Mouse (Mus musculus): ENCODE measurements around the gene Ccs.
A peak's percentile ranks its signal among the peaks of the same experiment; 100 is the strongest.
"Not testable (repeated sequence)": the region's sequence is repeated elsewhere in the genome, so short reads cannot be mapped to it uniquely, and the experiment has no call there.

The Ccs gene

DNA sequence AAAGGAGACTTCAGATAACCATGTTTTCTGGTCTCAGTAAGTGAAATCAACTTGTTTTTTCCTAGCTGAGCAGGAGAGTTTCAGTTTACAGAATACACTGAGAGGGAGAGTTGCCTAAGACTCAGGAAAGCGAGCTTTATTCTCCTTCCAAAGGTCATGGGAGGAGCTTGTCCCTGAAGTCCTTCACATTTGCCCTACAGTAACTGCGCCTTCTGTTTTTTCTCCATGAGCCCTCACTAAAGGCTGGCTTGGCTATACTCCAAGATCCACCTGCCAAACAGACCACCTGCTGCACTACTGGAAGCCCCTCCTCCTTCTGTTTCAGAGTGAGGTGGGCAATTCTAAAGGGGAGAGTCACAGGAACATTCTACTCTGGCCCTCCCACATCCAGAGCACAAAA is 3.0 kb downstream of the Ccs start:
- no peak for DNase-seq (ENCODE audit: low spot score)

- no peak for DNase-seq (ENCODE audit: low spot score)
Observed at GRCm38 (mm10) chr19:4833977-4834376, 5.2 kb downstream of the Ccs start.

GRCm38 (mm10) chr19:4829156-4829555 is 10.0 kb downstream of the Ccs start:
- no peak for DNase-seq (ENCODE audit: low spot score)

DNA sequence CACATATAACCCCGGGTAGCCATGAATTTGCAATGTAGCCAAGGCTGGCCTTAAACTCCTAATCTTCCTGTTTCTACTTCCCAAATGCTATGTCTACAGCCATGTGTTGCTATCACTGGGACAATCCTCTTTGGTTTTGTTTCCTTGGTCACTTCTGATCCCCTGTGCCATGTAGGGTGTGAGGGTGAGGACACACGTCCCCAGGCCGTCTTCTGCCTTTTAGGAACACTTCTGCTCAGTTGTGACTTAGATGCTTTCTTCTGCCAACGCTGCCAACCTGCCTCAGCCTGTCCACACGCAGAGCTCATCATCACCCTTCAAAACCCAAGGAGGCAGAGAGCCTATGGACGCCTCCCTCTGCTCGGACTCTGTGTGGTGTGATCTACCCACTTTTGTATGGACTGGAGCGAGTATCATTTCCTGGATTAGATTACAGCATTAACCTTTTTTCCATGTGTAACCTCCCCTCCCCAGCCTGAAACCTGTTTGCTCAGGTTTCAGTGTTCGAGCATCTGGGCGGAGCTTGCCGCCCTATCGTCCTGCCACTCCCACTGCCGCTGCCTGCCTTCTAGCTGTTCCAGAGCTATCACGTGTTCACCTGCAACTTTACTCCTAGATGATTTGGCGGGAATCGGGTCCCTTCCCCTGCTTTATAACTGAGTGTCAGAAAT is 10.6 kb downstream of the Ccs start:
- DNase-seq (ENCODE audit: low spot score): no peak

DNA sequence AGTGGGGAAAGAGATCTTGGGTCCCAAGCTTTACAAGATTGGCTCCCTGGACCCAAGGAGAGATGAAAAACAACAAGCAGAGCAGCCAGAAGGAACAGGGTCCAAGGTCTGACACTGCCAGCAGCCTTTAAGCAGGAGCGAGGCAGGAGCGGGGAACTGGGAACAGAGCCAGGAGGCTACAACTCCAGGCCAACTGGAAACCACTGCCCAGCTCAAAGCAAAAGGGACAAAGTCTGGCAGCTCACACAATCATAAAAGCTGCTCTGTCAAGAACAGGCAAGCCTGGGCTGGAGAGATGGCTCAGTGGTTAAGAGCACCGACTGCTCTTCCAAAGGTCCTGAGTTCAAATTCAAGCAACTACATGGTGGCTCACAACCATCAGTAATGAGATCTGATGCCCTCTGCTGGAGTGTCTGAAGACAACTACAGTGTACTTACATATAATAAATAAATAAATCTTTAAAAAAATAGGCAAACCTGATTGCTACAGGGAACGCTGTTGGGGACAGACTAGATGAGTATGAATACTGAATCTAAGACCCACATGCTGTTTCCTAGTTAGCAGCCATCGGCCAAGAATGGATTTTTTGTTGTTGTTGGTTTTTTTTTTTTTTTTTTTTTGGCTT is 18.3 kb downstream of the Ccs start:
- DNase-seq (ENCODE audit: low spot score): peak; percentile 43

DNA sequence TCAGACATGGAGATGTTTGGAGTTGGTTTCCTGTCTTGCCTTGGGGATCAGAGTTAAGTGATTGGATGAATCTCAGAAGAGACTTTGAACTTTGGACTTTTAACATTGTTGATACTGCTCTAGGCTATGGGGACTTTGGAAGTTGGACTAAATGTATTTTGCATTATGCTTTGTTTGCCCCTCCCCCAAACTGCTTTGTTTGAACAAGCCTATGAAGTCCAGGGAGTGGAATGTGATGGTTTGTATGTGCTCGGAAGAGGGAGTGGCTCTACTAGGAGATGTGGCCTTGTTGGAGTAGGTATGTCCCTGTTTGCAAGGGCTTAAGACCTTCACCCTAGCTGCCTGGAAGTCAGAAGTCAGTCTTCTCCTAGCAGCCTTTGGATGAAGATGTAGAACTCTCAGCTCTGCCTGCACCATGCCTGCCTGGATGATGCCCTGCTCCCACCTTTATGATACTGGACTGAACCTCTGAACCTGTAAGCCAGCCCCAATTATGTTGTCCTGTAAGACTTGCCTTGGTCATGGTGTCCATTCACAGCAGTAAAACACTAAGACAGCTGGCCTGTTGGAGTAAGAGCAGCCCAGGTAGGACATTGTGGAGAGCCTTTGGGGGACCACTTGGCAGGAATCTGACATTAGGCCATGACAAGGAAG is 21.8 kb downstream of the Ccs start:
- no peak for DNase-seq (ENCODE audit: low spot score)

GRCm38 (mm10) chr19:4813015-4813414 is 26.1 kb downstream of the Ccs start:
- DNase-seq (ENCODE audit: low spot score): no peak

- not testable (repeated sequence) for DNase-seq (ENCODE audit: low spot score)
Observed at GRCm38 (mm10) chr19:4812334-4812949, 26.7 kb downstream of the Ccs start.

- DNase-seq (ENCODE audit: low spot score): no peak
Observed at GRCm38 (mm10) chr19:4811909-4812242, 27.3 kb downstream of the Ccs start.

GRCm38 (mm10) chr19:4811063-4811908 is 27.8 kb downstream of the Ccs start, which contains the start of the genes Gm21992 and Rbm14:
Gene Gm21992 (minus strand): TSS chr19:4811612.
Gene Rbm14 (minus strand): TSS chr19:4811634.
- DNase-seq (ENCODE audit: low spot score): peak; percentile 94

GRCm38 (mm10) chr19:4810746-4811062 is 28.4 kb downstream of the Ccs start:
- no peak for DNase-seq (ENCODE audit: low spot score)

DNA sequence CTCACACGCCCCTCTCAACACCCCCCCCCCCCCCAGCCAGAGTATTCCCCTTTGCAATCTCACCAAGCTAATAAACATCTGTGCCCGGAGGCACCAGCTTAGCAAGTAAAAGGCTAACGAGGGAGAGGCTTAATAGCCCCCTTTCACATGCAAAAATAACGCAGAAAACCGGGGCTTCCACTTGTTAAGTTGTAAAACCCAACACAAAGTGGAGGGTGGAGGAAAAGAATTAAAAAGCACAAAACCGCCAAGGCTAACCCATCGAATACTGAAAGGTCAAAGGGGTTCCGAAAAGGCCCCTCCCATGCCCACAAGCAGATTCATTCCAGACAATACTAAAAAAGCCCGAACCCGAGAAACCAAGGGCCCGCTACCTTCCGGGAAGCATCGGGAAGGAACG is 28.8 kb downstream of the Ccs start:
- no peak for DNase-seq (ENCODE audit: low spot score)

DNA sequence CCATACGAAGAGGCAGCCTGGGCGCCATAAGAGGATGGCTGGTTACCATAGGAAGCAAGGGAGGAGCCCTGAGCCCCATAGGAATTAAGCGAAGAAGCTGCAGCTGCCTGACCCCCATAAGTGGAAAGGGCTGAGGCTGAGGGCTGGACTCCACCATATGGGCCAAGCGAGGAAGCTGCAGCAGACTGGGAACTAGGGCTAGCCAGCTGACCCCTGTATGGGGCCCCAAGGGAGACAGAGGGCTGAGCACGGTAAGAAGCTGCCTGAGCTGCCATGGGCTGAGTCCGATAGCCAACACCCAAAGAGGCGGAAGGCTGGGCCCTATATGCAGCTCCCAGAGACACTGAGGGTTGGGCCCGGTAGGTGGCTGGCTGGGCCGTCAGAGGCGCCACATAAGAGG is 35.8 kb downstream of the Ccs start:
- no peak for DNase-seq (ENCODE audit: low spot score)

GRCm38 (mm10) chr19:4802691-4803091 is 36.4 kb downstream of the Ccs start:
- DNase-seq (ENCODE audit: low spot score): no peak

DNA sequence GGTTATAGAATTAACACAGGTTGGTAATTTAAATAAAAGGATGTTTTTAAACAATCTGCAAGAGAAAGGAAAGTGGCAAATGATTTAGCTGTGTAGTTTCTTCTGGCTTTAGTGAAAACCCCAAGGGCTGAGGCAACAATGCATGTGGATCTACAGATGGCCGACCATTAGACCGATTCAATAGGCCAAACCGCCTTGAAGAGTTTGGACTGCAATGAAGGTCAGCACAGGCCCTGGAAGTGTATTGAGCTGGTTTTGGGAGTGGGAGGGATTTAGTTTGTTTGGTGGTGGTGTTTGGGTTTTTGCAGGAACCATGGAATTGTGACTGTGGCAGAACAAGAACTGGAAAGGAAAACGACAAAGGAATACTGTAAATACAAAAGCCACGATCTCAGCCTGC is 40.0 kb downstream of the Ccs start:
- no peak for DNase-seq (ENCODE audit: low spot score)

GRCm38 (mm10) chr19:4797846-4798245 is 41.3 kb downstream of the Ccs start:
- no peak for DNase-seq (ENCODE audit: low spot score)

DNA sequence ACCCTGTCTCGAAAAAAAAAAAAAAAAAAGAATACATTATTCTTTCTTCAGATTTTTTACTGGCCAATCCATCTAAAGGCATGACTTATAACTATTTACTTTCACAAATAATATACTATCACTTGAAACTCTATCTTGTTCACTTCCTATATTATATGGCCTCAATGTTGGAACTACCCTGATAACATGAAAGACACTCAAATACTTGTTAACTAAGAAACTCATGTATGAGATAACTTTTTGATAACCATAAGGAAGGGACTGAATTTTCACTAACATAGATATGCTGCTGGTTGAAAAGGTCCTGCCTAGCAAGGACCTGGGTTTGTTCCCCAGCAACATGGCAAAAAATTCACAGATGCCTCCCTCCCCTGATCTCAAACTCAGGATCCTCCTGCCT is 43.2 kb downstream of the Ccs start:
- DNase-seq (ENCODE audit: low spot score): no peak

GRCm38 (mm10) chr19:4793831-4794422 is 45.2 kb downstream of the Ccs start, which contains the start of gene Rbm4:
Gene Rbm4 (minus strand): TSS chr19:4793901.
- DNase-seq (ENCODE audit: low spot score): peak; percentile 95

DNA sequence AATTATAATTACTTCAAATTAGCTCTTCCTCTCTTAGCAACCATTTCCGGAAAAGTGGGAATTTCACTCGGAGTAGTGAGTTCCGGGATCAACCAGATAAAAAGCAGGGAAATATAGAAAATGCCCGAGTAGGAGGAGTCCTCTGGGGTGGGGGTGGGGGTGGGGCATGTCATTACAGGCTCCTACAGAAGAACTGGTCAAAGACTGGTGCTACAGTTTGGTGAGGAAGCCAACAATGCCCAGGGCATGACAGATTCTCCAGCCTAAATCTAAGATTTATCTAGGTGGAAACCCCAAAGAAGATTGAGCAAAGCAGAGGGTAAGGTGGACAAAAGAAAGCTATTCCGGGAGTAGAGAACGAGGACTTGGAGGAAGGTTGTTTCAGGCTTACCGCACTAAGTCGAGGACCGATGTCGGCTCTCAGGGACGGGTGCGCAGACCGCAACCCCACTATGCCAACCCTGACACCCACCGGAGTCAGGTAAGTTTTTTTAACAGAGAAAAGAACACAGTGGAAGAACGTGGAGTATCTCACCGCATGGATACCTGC is 45.8 kb downstream of the Ccs start:
- no peak for DNase-seq (ENCODE audit: low spot score)

DNA sequence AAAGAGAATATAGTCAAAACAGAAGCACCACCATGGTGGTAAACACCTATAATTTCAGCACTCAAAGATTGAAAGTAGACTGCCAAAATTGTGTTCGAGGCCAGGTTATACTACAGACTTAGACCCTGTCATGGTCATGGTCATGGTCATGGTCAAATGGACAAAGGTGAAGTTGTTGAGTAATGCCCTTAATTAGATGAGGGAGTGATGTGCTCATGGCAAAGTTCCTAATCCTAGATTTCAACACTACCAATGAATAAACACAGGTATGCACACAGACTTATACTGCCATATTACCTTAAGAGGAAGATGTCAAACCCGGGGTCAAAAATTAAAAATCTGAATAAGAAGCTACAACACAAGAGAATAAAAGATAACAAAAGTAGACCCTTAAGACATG is 52.8 kb downstream of the Ccs start:
- no peak for DNase-seq (ENCODE audit: low spot score)

DNA sequence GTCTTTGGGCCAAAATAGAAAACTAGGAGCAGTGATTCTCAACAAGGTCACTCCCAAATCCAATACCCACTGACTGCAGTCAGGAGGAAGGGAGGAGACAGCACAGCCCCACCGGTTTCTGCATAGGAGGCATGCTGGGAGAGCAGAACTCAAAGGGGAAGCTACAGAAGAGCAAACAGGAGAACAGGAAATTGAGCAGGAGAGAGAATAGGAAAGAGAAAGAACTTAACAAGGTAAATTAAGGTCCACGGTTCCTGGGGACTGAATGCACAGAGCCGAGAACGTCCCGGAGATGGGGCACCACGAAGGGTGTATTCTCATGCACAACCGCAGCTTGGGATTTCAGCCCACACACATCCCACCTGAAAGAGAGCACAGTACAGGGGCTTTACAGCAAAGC is 53.9 kb downstream of the Ccs start:
- DNase-seq (ENCODE audit: low spot score): no peak

DNA sequence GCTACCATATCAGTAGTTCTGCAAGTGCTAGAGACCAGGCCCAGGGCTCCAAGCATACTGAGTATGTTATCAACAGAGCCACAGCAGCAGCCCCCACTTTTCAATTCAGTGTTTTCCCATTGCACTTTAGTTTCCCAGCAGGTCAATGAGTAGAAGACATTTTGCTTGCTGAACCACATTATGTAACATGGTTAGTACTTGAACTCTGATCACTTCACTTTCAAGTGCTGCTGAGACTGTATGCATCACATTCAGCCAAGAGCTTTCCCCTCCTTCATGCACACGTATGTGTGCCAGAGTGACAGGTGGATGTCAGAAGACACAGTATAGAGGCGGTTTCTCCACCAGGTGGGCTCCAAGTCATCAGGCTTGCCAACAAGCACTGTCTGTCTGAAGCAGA is 56.2 kb downstream of the Ccs start:
- no peak for DNase-seq (ENCODE audit: low spot score)
